Mouse (Mus musculus) kidney, embryonic 14.5 days (tissue): ENCODE data around the gene Znrd1as. TPM values are rescaled to one million over a fixed set of nuclear protein-coding genes. Genes with fewer than 3 reads are reported as not detected.
"Not testable (repeated sequence)": the region's sequence is repeated elsewhere in the genome, so short reads cannot be mapped to it uniquely, and the experiment has no call there.

Source experiments
- ATAC-seq: fragments of 200-750 bp; cut with Nextera tagmentation; 2 replicates; pipeline ENCODE4 v1.8.0; 2017; ENCODE audit warnings: moderate number of reproducible peaks, mild to moderate bottlenecking, moderate TSS enrichment, moderate library complexity; ENCODE audit not compliant: low FRiP score, low TSS enrichment
- H3K27ac ChIP-seq: fragments of 300-500 bp; sonication (generic); 2 replicates; pipeline ENCODE4 v1.5.1; 2014; ENCODE audit warnings: low read depth, mild to moderate bottlenecking, low read length, moderate library complexity, mixed read lengths
- H3K27me3 ChIP-seq: fragments of 300-500 bp; sonication (generic); 2 replicates; pipeline ENCODE4 v1.6.1; 2014; ENCODE audit warnings: mild to moderate bottlenecking, low read length; ENCODE audit not compliant: control insufficient read depth, insufficient read depth
- H3K36me3 ChIP-seq: fragments of 300-500 bp; sonication (generic); 2 replicates; pipeline ENCODE4 v1.6.1; 2014; ENCODE audit warnings: low read length, mixed read lengths; ENCODE audit not compliant: control insufficient read depth, insufficient read depth
- H3K4me1 ChIP-seq: fragments of 300-500 bp; sonication (generic); 2 replicates; pipeline ENCODE4 v1.6.1; 2014; ENCODE audit warnings: low read length, mixed read lengths; ENCODE audit not compliant: control insufficient read depth, insufficient read depth
- H3K4me2 ChIP-seq: fragments of 300-500 bp; sonication (generic); replicated peaks from 2 replicates; pipeline ENCODE4 v1.6.1; 2014; ENCODE audit warnings: low read depth, mild to moderate bottlenecking, low read length
- H3K4me3 ChIP-seq: fragments of 300-500 bp; sonication (generic); 2 replicates; pipeline ENCODE4 v1.5.1; 2014; ENCODE audit warnings: mild to moderate bottlenecking, low read length
- H3K9ac ChIP-seq: fragments of 300-500 bp; sonication (generic); 2 replicates; pipeline ENCODE4 v1.6.1; 2014; ENCODE audit warnings: low read depth, mild to moderate bottlenecking, low read length, moderate library complexity
- H3K9me3 ChIP-seq: fragments of 300-500 bp; sonication (generic); 2 replicates; pipeline ENCODE4 v1.6.1; 2016; ENCODE audit warnings: low read length; ENCODE audit not compliant: control insufficient read depth
- WGBS: fragments of 180-500 bp; shearing (Covaris S2); extraction: QIAGEN DNeasy Blood & Tissue Kit; methylation state at CpG from one replicate; pipeline ENCODE4 v1.1.7; 2014; 5-methylcytosine and 5-hydroxymethylcytosine counted together
- polyA plus RNA-seq: library from polyadenylated mRNA; unstranded; fragments of >200 nt; fragmentation: Nextera tagmentation; extraction: Ambion mirVana; gene quantifications from 2 replicates; pipeline ENCODE4 v1.2.1, GENCODE M21; 2014

Gene Znrd1as
- polyA plus RNA-seq, 1 experiment from 2014 or later, result 6.6 TPM

DNA sequence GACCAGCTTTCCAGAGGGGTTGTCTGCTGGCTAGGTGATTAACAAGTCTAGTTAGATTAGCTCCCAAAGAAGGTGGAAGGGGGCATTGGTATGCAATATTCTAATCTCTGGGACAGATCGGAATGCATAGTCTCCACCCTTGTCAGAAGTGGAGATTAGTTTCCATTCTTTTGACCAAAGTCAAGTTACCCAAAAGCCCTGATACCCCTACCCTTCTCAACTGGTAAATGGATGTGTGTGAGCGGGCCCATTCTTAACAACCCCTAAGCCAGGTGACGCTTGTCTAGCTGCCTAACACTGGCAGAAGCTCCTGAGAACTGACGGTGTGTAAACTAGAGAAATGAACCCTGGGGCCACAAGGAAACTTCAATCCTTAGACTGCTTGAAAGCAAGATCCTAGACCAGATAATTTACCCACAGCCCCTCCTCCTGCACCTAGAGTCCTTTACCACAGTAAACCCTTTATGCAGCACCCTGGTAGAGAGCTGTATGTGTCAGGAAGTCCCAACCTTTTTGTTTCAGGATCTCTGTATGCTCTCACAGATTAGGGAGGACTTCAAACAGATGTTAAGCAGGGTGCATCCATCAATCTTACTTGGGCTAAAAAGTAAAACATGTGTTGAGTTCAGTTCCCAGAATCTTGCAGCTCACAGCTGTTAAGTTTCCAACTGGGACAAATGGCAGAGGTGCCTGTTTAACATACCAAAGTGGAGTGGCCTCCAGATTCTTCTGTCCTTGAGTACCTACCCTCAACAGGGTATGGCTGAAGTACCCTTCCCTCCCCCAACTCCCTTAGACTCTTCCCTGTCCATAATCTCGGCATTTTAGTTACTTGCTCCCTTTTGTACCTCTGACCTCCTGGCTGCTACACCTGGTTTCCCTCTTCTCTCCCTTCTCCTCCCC lies 24.1 kb downstream of the Znrd1as start:
- Histone ChIP-seq H3K27ac (no peak overlapping the region), H3K9me3 (no peaks in the 10 kb centered on the region), H3K9ac (no peak overlapping the region), H3K36me3 (no peaks in the 10 kb centered on the region), H3K27me3 (peaks cover 4% of the 10 kb centered on the region; the same call in 1 of the 2 replicates), H3K4me3 (no peak overlapping the region), H3K4me2 (peak overlapping the region; percentile 33), H3K4me1 (peaks cover 10% of the 10 kb centered on the region; the same call in 1 of the 2 replicates)
- 0 out of 2 replicates have a peak, but pooled peaks have one; percentile 20 for ATAC-seq
- WGBS, result 24% methylated on average over 5 of the region's 5 CpGs

DNA sequence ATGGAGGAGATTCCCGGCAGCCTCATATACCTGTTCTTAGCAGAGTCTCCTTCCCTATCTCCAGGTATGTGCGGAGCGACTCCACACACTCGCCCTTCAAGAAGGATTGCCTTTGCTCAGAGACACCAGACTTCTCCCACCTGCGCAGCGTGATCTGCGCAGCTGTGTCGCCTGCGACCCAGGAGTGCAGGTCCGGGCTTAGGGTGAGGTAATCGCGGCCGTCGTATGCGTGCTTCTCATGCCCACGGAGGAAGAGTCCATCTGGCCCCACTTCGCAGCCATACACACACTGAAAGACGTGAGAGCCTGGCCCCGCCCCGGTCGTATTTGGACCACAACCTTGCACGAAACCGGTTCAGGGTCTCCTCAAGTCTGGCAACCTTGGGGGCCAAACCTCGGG lies 30.1 kb downstream of the Znrd1as start:
- peak overlapping the region; percentile 15; the same call in 1 of the 2 replicates for H3K4me3 ChIP-seq
- 7% methylated on average over 24 of the region's 24 CpGs for WGBS

DNA sequence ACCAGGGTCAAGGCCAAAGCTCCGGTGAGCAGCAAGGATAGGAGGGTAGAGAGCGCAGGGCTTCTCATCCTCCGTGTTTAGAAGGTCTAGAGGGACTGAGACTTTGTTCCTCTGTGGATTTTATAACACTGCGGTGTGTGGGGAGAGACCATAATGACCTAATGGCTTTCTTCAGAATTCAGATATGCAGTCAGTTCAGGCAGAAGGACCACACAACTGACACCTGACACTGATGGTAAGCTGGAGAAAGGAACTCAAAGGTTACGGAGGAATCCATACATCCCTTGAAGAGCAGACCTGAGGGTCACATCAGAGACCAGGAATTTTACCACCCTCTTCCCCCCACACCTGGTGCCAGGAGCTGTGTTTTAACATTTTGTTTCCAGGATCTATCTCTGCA lies 31.0 kb downstream of the Znrd1as start, which contains the start of gene H2-M5:
H2-M5 (minus strand) TSS at position 101 of the 400 bp plus-strand sequence.
- H3K36me3 ChIP-seq, result no peaks in the 10 kb centered on the region
- peak within 1 kb of the TSS; percentile 15; the same call in 1 of the 2 replicates for H3K4me3 ChIP-seq
- H3K9ac ChIP-seq, result no peak within 1 kb of the TSS
- H3K27me3 ChIP-seq, result peaks cover 23% of the 10 kb centered on the region
- H3K9me3 ChIP-seq, result no peaks in the 10 kb centered on the region
- no peaks in the 10 kb centered on the region for H3K4me1 ChIP-seq
- peak within 1 kb of the TSS; percentile 16 for H3K4me2 ChIP-seq
- no peak for ATAC-seq
- WGBS, result 20% methylated on average over 5 of the region's 5 CpGs
- H3K27ac ChIP-seq, result no peak within 1 kb of the TSS

More for the DNA sequence above, 30.1 kb downstream of the Znrd1as start:
- Histone ChIP-seq H3K4me2 (peak overlapping the region; percentile 16), H3K36me3 (no peaks in the 10 kb centered on the region), H3K4me1 (no peaks in the 10 kb centered on the region), H3K9ac (no peak overlapping the region), H3K27ac (no peak overlapping the region), H3K9me3 (no peaks in the 10 kb centered on the region), H3K27me3 (peaks cover 23% of the 10 kb centered on the region)
- ATAC-seq, result no peak; the same call in 1 of the 2 replicates

DNA sequence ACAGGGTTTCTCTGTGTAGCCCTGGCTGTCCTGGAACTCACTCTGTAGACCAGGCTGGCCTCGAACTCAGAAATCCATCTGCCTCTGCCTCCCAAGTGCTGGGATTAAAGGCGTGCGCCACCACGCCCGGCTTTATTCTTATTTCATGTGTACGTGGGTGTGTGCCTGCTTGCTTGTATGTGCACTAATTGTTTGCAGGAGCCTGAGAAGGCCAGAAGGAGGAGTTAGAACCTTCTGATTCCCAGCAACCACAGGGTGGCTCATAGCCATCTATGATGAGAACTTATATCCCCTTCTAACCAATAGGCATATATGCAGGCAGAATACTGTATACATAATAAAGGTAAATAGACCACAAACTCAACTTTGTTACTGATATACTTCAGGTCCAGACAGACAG lies 32.2 kb downstream of the Znrd1as start:
- H3K4me2 ChIP-seq, H3K36me3 ChIP-seq, H3K9me3 ChIP-seq, ATAC-seq, H3K4me1 ChIP-seq, H3K4me3 ChIP-seq, H3K27ac ChIP-seq, H3K9ac ChIP-seq: not testable (repeated sequence)
- 95% methylated on average over 5 of the region's 6 CpGs for WGBS
- H3K27me3 ChIP-seq, result peaks cover 23% of the 10 kb centered on the region

DNA sequence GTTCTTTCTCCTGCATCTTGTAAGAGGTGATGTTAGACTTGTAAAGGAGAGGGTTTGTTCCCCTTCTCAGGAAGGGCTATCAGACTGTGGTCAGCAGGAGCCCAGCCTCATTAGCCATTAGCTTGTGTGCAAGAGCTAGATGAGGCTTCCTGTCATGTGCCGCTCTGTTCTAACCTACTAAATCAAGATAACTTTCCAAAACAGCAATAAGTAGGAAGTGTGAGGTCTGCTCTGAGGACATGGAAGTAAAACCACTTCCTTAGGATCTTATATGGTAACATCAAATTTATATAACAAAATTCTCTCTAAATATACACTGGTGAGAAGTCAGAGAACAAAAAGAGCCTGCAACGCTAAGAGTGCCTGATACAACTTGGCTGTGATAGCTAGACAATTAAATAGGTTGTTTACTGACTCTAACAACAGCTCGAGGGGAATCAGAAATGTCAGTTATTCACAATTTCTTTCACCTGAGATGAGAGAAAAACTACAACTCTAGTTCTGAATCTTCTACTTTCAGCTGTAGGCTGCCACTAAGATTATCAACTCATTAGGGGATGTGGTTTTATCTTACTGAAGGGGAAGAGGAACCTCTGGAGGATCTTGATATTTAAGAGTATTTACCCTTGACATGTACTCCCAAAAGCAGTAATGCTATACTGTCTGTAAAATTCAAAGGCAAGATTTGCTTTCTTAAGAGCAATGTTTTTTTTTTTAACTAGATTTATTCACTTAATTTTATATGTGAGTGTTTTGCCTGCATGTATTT lies 34.1 kb downstream of the Znrd1as start:
- peaks cover 19% of the 10 kb centered on the region for H3K27me3 ChIP-seq
- H3K27ac ChIP-seq, result no peak overlapping the region
- no peak overlapping the region for H3K4me3 ChIP-seq
- H3K4me1 ChIP-seq, result peaks cover 4% of the 10 kb centered on the region; the same call in 1 of the 2 replicates
- H3K4me2 ChIP-seq, result no peak overlapping the region
- no peak overlapping the region for H3K9ac ChIP-seq
- WGBS, result 66% methylated on average over 3 of the region's 3 CpGs
- no peaks in the 10 kb centered on the region for H3K9me3 ChIP-seq
- ATAC-seq, result no peak
- H3K36me3 ChIP-seq, result no peaks in the 10 kb centered on the region

DNA sequence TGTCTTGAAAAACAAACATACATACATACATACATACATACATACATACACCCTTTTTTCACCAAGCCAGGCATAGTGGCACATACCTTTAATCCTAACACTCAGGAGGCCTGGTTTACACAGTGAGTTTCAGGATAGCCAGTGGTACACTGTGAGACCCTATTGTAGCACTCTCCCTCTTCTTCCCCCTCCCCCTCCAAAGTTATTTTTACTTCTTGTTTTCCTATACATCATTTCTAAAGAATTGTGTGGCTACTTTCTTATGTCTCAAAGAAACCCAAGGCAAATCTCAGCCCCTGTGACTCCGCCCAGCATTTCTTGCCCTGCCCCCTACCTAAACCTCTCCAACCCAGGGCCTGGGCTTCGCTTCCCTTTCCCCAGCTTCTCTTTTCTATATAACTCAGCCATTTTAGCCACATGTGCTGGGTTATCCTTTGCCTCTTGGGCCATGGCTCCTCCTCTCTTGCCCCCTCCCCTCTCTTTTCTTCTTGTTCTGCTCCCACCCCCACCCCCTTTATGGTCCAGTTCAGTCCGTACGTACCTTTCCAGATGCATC lies 35.5 kb downstream of the Znrd1as start:
- WGBS, result 90% methylated on average over 4 of the region's 4 CpGs
- Histone ChIP-seq H3K36me3 (no peaks in the 10 kb centered on the region), H3K27ac (no peak overlapping the region), H3K27me3 (peaks cover 9% of the 10 kb centered on the region), H3K9ac (no peak overlapping the region), H3K4me3 (no peak overlapping the region), H3K9me3 (no peaks in the 10 kb centered on the region), H3K4me2 (no peak overlapping the region), H3K4me1 (peaks cover 4% of the 10 kb centered on the region; the same call in 1 of the 2 replicates)
- ATAC-seq, result no peak

DNA sequence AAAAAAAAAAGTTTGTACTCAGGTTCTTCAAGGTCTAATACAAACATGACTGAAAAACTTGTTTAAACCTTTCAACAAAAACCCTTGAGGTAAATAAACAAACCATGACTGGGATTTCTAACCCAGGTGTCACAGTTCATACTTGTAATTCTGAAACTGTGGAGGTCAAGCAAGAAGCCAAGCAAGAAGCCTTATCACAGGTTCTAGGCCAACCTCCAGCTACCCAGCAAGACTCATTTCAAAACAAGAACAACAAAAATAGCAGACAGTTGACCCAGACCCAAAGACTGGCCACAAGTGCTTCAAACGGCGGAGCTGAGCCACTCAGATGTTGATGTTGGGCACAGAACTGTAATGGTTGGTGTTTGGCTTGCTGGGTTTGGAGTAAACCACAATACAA lies 36.1 kb downstream of the Znrd1as start:
- Histone ChIP-seq H3K36me3 (no peaks in the 10 kb centered on the region), H3K4me1 (peaks cover 4% of the 10 kb centered on the region; the same call in 1 of the 2 replicates), H3K4me2 (no peak overlapping the region), H3K4me3 (no peak overlapping the region), H3K27me3 (peaks cover 2% of the 10 kb centered on the region; the same call in 1 of the 2 replicates), H3K9ac (no peak overlapping the region), H3K27ac (no peak overlapping the region), H3K9me3 (no peaks in the 10 kb centered on the region)
- ATAC-seq, result no peak
- WGBS, result 80% methylated on average over 2 of the region's 2 CpGs

DNA sequence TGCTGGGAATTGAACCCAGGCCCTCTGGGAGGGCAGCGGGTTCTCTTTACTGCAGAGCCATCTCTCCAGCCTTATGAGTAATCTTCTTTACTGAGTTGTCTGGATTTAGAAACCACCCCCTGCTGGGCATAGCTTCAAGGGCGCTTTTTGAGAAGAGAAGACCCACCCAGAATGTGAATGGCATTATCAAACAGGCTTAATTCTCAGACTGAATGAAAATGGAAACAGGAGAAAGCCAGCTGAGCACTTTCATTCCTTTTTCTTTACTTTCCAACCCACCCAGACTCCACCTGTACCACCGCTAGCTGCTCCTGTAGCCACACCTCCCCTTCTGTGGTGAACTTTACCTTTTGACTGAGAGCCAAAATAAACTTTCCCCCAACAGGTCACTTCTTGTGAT lies 37.1 kb downstream of the Znrd1as start:
- 78% methylated on average over 3 of the region's 3 CpGs for WGBS
- Histone ChIP-seq H3K36me3 (no peaks in the 10 kb centered on the region), H3K4me2 (no peak overlapping the region), H3K9ac (no peak overlapping the region), H3K27ac (no peak overlapping the region), H3K27me3 (no peaks in the 10 kb centered on the region), H3K9me3 (no peaks in the 10 kb centered on the region), H3K4me3 (no peak overlapping the region), H3K4me1 (peaks cover 4% of the 10 kb centered on the region; the same call in 1 of the 2 replicates)
- no peak for ATAC-seq
